Mouse (Mus musculus) regulatory T cell (primary cell): ENCODE results near the gene Edn1.

ENCODE experiments used
- in situ Hi-C: fragments of 300-600 bp; cut with MboI, MseI; formaldehyde crosslinking; loops from one replicate; pipeline ENCODE4 v1.15.1; 2025; ENCODE audit warnings: high pct_unique_total_duplicates

The Edn1 gene

DNA sequence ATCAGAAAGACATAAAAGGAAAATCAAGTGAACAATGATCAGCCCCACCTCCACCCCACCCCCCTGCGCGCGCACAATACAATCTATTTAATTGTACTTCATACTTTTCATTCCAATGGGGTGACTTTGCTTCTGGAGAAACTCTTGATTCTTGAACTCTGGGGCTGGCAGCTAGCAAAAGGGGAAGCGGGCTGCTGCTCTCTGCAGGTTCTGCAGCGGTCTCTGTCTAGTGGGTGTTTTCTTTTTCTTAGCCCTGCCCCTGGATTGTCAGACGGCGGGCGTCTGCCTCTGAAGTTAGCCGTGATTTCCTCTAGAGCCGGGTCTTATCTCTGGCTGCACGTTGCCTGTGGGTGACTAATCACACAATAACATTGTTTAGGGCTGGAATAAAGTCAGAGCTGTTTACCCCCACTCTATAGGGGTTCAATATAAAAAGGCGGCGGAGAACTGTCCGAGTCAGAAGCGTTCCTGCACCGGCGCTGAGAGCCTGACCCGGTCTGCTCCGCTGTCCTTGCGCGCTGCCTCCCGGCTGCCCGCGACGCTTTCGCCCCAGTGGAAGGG, at the start of gene Edn1:
Gene Edn1, plus strand, starts transcription at position 316 of the 561 bp plus-strand sequence.
- in situ Hi-C loops = loop anchor here (5.0 to 25.0 kb wide), 3 partner anchors 596 to 1014 kb away; no protein-coding TSS in a partner anchor

DNA sequence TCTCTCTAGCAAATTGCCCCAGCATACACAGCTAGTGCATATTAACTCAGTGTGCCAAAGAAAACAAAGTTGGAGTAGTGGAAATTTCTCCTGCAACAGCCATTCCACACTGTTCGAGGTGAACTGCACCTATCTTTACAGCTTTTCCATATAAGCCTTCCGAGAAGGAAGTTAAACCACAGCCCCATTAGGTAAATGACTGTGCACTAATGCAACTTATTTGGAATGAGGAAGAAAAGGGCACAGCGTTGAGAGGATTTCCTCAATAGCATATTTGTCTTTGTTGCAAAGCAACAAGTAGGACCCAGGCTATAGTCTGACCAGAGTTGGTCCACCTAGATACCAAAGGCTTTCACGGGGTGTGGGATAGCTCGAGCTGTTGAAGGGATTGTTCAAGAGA, 47.5 kb upstream of the Edn1 start:
- in situ Hi-C loops = no loop called here

DNA sequence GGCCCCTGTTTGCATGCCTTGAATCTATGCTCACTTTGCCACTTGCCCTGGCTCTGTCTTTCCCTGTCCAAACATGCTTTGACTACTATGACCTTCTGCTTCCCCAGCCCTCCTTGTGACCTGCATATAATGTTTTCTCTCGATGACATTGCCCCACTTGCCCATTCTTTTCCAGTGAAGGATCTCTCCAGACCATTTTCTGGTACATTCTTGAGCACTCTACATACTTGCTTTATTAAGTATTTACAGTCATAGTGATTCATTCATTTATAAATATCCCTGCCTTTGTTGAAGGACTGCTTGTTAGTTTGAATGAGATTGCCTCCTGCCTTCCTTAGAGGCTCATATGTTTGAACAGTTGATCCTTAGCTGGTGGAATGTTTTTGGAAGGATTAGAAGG, 46.2 kb upstream of the Edn1 start:
- in situ Hi-C loops = no loop called here

DNA sequence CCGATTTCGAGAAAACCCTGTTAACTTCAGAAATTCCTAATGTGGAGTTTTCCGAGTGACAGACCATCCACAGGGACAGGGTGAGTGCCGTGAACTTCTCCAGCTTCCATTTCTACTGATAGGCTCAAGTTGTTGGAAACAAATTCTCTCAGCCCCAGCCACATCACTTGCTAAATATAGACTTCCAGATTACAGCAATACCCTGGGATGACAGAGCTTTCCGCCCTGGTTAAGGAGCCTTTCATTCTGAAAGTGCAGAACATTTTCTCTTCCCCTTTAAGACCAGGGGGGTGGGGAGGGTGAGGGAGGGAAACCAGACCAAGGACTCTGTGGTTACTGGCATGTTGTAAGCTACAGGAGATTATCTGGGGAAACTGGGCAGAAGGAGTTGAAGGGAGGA, 42.9 kb upstream of the Edn1 start:
- in situ Hi-C loops = no loop called here

DNA sequence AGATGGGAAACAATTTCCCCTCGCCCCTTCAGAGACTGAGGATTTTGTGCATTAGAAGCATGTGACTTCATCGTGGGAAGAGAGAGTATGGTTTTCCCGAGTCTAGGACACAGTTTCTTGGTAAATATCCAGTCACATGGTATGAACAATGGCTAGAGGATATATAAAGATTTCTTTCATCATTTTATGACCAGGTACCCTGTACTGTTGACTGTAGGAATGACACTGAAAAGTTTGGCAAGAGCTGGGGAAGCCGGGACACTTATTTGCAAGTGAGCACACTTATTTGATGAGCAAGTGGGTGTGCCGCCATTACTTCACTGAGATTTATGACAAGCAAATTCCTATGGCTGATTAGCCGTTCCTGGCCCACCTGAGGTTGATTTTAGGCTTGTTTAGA, 40.6 kb upstream of the Edn1 start:
- in situ Hi-C loops = no loop called here

DNA sequence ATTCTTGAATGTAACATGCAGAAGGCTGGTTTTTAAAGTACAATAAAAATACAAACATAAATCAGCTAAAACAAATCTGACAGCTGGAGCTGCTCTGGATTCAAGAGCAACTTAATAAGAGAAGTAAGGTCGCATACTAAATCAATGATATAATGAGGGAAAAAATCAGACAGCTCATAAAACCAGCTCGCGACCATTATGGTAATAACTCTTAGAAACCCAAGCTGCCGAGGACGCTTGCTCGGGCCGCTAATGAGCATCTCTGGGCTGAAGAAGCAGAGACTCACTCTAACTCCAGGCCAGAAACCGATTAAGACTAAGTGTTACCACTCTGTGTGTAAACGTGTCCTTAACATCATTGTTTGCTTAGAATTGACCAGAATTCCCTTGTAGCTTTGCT, 31.2 kb upstream of the Edn1 start:
- in situ Hi-C loops = no loop called here

DNA sequence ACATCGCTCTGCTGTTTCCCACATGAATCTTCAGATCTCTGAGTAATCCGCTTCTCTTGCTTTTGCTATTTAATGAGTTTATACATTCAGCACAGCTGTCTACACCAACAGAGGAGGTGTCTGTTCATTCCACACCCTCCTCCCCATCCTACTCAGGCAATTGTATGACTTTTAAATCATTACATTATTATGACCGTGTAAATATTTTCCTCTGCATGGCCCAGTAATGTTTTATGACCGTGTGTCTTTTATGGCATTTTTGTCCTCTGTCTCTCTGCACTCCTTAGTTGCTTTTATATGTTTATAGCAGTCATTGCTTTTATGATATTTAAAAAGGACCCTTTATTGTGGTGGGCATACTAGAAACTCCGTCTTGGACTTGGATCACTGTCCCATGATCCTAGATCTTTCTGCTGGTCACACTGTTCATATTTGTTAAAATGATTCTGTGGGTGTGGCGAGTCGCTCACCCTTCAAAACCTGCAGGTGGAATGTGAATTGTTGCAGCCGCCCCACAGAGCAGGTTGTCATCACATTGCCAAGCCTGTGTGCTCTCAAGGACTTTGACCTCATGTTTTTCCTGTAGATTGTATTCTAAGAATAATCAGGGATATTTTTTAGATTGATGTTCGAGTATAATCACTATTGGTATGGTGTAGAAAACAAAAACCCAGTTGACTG, 24.4 kb upstream of the Edn1 start:
- in situ Hi-C loops = no loop called here

DNA sequence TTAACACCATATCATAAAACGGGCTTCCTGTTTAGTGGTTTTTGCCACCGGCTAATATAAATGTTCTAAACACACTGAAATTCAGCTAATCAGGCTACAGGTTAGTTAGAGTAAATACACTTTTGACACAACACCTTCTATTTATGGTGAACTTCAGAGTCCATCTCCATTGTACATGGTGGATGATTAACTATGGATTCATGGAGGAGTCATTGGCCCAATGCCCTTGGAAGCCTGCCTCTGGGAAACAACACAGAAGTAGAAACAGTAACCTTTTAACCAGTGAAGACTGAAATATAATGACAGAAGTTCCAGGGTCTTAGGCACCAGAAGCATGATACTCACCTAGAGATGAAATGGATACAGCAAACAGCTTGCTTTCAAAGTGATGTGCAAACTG, 23.5 kb upstream of the Edn1 start:
- in situ Hi-C loops = no loop called here

DNA sequence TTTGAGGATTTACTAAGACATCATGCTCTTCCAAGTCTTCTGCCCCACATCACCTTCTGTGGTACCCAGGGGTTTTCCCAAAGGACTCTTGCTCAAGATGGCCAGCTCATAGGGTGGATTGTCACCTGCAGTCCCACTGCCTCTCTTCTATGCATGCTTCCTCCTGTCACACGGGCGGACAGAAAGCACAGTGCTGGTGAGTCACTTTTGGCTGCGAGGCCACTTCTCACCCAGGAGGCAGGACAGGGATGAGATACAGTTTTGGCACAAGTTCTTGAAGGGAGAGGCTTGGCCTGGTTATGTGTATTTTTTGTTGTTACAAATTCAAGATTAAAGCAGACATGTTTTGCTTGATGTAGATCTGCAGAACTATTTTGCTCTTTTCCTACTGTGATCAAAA, 15.4 kb upstream of the Edn1 start:
- in situ Hi-C loops = no loop called here

DNA sequence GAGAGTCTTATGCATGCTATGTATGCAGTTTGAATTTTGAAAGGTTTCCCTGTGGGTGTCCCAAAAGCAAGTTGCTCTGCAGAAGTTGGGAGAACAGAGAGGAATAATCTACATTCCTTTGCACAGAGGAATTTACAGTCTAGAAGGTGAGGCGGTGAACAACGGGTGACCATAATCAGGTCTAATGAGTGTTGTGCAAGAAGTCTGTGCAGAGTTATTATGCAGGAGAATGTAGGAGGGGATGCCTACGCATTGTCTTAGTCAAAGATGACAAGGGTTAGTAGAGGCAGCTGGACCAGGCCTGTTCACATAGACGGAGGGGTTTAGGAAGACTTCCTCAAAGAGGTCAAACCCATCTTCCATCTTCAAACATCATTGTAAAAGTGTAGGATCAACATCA, 14.5 kb upstream of the Edn1 start:
- in situ Hi-C loops = no loop called here

DNA sequence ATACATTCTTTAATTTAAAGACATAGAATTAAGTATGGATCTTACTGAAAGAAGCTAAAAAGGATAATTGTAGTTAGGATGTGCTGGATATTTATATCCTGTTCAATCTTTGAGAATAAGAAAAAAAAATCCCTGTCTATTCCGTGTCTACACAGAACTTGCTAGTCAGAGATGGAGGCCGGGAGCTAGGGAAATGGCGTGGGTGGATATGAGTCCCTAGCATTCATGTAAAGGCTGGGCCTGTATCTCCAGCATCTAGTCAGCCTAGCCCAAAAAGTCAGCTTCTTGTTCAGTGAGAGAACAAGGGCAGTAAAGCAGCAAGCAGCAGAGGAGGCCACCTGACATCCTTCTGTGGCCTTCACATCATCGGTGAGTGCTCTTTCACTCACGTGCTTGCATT, 8.7 kb upstream of the Edn1 start:
- in situ Hi-C loops = no loop called here

DNA sequence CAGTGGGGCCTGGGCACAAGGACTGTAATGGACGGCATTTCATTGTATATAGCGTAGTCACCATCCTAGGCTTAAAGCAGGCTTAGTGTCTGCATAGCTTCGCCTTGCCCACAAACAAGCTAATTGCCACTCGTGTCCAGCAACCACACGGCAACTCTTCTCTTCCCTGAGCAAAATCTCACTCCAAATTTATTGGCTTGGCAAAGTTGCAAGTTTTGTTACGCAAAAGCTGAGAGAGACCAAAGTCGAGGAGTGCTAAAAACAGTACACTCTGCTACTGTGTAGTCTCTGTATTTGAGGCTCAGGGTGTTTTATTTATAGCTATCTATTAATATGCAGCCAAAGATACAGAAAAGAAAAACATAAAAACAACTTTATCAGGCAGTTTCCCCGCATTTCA, 3.0 kb upstream of the Edn1 start:
- in situ Hi-C loops = no loop called here

DNA sequence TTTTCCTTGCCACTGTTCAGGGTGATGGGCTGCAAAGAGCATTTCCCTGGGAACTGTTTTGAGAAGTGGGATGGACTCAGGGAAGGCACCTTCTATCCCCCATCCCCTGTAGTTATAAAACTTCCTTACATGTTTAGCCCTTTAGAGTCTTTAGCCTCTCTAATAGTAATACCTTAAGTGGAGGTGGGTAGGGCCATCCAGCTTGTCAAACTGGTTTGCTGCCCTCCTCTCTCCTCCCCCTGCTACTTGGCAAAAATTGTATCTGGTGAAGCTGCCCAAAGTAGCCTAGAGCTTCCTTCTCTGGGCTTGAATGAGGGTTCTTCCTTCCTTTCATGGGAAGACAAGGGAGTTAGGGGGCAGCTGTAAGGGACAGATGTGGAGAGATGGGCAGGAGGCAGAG, 2.5 kb upstream of the Edn1 start:
- in situ Hi-C loops = no loop called here

DNA sequence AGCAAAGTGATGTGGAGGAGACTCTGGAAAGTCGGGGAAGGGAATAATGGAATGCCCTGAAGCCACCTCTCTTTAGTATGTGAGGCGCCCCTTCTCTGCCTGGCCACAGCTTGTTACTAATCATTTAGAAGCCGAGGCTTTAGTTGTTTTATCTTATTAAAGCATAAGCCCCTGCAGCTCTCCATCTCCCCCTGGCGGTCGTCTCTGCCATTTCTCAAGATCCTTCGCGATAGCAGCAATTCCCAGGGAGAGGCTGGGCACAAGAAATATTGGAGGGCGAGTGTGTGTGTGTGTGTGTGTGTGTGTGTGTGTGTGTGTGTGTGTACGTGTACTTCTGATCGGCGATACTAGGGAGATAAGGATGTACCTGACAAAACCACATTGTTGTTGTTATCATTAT, 709 bp upstream of the Edn1 start:
- in situ Hi-C loops = loop anchor here (5.0 to 25.0 kb wide), 3 partner anchors 596 to 1013 kb away; no protein-coding TSS in a partner anchor

DNA sequence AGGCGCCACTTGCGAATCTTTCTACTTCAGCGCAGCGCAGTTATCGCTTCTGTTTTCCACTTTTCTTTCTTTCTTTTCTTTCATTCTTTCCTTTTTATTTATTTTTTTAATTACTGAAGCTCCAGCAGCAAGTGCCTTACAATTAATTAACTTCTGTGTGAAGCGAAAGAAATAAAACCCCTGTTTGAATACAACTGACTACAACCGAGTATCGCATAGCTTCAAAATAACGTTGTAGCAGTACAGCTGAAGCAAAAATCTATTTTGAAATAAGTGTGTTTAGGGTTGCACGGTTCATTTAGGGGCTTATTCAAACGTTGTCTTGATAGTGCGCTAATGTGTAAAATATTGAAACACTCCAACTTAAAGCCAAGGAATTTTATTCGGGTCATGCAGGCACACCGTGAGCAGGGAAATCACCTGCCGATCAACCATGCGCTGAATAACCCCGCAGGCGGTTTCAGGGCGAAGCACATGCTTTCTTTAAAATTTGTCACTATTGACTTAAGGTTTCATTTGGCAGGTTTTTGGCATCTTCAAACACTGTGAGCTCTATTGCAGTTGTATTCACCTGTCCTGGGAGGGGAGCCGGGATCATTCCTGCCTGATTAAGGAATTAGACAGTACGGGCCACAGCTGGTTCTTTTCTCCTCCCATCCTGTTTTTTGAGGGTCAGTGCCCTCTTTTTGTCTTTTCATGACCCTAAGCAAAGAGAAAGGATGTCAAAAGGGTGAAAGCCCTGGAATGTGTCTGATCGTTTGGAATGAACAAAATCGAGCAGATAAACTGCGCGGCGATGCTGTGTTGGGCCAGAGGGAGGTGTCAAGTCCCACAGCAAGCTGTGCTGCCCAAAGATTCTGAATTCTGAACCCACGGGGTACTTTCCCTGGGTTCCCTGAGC, 935 bp downstream of the Edn1 start:
- in situ Hi-C loops = loop anchor here (5.0 to 25.0 kb wide), 3 partner anchors 597 to 1015 kb away; no protein-coding TSS in a partner anchor

DNA sequence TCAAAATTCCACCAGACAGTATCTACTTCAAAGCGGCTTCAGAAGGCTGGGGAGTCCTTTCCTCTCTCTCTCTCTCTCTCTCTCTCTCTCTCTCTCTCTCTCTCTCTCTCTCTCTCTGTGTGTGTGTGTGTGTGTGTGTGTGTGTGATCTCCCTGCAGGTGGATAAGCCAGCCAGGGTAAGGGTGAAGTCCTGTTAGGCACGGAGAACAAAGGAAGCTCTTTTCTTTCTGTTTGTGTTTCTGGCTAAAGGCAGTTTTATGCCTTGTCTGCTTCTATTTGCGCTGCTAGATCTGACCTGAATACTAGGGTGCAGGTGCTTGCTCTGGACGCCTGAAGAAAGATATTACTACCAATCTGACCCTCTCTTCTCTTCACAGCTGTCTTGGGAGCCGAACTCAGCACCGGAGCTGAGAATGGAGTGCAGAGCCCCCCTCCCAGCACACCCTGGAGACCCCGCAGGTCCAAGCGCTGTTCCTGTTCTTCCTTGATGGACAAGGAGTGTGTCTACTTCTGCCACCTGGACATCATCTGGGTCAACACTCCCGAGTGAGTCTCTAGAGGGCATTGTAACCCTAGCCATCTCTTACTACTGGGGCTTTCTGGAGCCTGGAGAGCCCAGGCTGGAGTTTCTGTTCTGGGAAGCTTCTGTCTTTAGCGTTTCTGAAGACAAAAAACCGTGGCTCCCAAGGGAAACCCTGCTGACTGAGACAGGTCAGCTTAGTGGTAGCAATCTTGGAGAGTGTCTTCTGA, 2.1 kb downstream of the Edn1 start:
- in situ Hi-C loops = loop anchor here (5.0 to 25.0 kb wide), 3 partner anchors 599 to 1016 kb away; no protein-coding TSS in a partner anchor

DNA sequence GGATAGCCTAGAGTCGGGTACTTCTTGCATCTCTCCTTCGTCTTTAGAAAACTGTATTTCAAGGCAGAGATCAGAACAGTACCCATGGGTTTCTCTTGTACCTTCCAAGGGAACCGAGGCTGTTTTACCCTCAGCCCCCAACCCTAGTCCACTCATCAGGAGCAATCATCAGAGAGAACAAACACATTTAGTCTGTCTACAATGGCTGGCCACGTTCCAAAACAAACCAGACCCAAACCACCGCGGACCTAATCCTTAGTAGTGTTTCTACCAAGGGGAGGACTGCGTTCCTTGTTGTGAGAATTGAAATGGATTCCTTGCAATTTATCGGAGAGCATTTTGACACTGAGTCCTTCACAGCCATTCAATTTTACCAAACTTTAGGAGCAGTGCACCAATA, 2.9 kb downstream of the Edn1 start:
- in situ Hi-C loops = loop anchor here (5.0 to 25.0 kb wide), 3 partner anchors 599 to 1017 kb away; no protein-coding TSS in a partner anchor

DNA sequence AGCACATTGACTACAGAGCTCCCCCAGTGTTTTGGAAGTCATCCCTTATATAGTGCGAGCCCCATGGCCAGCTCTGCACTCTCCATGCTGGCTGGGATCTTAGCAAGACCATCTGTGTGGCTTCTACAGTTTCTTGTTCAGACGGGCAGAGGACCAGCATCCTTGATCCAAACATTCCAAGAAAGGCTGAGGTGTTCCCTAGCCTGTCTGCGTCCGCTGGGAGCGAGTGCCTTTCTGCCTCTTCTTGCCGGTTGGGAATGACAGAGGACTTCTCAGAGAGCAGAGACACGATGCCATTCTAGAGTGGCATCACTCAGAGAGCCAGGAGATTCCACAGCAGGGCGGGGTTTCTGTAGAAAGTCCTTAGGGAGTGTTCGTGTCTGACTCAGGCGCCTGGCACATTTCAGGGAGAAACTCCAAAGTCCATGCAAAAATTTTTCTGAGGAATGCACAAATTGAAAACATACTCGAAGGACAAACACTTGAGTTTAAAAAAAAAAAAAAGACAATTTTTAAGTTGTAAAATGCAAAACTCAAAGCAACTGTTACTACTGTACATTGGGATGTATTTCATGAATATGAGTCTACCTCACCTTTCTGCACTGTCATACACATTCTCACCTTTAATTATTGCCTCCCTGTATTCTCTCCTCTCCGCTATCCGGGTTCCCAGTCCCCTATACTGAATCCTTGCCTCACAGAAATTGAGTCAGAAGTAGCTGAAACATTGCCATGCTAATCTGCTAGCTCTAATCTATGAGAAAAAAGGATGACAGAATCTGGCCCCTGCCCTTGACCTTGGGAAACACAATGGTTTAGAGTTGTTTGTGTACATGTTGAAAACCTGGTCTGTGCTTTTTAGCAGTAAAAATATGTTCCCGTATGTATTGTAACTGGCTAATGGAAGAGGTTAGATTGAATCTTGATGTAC, 5.9 kb downstream of the Edn1 start:
- in situ Hi-C loops = loop anchor here (10.0 to 25.0 kb wide), 2 partner anchors 602 to 1020 kb away; no protein-coding TSS in a partner anchor

DNA sequence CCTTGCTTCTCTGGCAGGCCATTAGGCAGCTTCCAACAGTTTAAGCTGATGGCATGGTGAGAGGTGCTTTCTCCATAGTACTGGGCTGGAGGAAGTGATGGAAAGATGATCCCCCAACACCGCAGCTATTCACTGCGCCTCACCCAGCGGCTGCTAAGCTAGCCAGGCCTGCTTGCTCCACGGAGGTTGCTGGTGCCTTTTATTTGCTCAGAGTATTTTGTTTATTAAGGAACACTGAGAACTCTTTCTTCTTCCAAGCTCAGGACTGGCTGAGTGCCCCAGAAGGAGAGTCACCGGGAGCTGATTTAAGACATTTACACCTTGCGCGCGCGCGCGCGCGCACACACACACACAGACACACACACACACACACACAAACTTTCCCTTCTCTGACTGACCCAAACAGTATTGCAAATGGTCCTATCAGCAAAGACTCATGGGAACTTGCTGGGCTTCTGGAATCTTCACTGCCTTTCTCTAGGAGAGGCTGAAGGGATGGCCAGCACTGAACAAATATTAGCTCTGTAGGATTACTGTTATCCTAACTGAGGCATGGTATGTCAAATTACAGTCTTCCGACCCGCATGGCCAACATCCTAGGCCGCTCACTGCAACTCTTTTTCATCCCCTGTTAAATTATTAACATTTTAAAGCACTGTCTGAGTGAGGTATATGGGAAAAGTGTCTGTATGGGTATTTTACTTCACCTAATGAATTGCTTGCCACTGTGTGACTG, 7.3 kb downstream of the Edn1 start:
- in situ Hi-C loops = loop anchor here (10.0 to 25.0 kb wide), 2 partner anchors 604 to 1021 kb away; no protein-coding TSS in a partner anchor

DNA sequence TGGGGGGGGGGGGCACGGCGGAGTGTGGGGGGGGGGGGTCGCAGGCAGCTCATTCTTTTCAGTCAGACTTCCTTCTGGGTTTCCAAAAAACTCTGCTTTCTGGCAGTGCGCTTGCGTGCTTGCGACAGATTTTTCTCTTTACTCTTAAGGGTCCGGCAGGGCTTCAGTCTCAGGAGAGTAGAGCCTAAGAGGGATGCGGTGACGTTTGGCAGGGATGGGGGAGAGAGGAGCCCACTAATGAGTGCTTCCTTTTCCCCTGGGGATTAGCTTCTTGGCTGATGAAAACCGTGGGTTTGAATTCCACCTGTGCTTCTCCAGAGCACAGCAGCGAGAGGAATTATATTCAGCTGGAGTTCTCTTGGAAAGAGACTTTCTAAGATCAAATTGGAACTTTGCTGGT, 8.5 kb downstream of the Edn1 start:
- in situ Hi-C loops = loop anchor here (10.0 to 25.0 kb wide), 2 partner anchors 605 to 1023 kb away; no protein-coding TSS in a partner anchor
